Mouse (Mus musculus) hindbrain, embryonic 11.5 days (tissue): Measurements from ENCODE around the gene Coa7. TPM values are rescaled to one million over a fixed set of nuclear protein-coding genes. Genes with fewer than 3 reads are reported as not detected.

Source experiments
- ATAC-seq: fragments of 200-750 bp; cut with Nextera tagmentation; 2 replicates; pipeline ENCODE4 v1.8.0; 2017; ENCODE audit warnings: mild to moderate bottlenecking, moderate TSS enrichment, moderate library complexity; ENCODE audit not compliant: low FRiP score
- DNase-seq: peaks from one replicate; pipeline ENCODE4 v3.0.0-alpha.2; 2015; ENCODE audit warnings: low spot score
- H3K27ac ChIP-seq: fragments of 300-500 bp; sonication (generic); 2 replicates; pipeline ENCODE4 v1.5.1; 2014; ENCODE audit warnings: mild to moderate bottlenecking, low read depth, low read length
- H3K27me3 ChIP-seq: fragments of 300-500 bp; sonication (generic); 2 replicates; pipeline ENCODE4 v1.6.1; 2014; ENCODE audit warnings: mild to moderate bottlenecking, low read length, moderate library complexity, mixed read lengths; ENCODE audit not compliant: control insufficient read depth, insufficient read depth
- H3K36me3 ChIP-seq: fragments of 300-500 bp; sonication (generic); 2 replicates; pipeline ENCODE4 v1.6.1; 2014; ENCODE audit warnings: mild to moderate bottlenecking, low read length, moderate library complexity, mixed read lengths; ENCODE audit not compliant: control insufficient read depth, insufficient read depth
- H3K4me1 ChIP-seq: fragments of 300-500 bp; sonication (generic); replicated peaks from 2 replicates; pipeline ENCODE4 v1.6.1; 2014; ENCODE audit warnings: low read length, mixed read lengths; ENCODE audit not compliant: control insufficient read depth, insufficient read depth
- H3K4me2 ChIP-seq: fragments of 300-500 bp; sonication (generic); replicated peaks from 2 replicates; pipeline ENCODE4 v1.6.1; 2014; ENCODE audit warnings: mild to moderate bottlenecking, low read depth, low read length
- H3K4me3 ChIP-seq: fragments of 300-500 bp; sonication (generic); 2 replicates; pipeline ENCODE4 v1.5.1; 2014; ENCODE audit warnings: low read depth, low read length
- H3K9ac ChIP-seq: fragments of 300-500 bp; sonication (generic); 2 replicates; pipeline ENCODE4 v1.6.1; 2014; ENCODE audit warnings: low read depth, low read length
- H3K9me3 ChIP-seq: fragments of 300-500 bp; sonication (generic); 2 replicates; pipeline ENCODE4 v1.6.1; 2016; ENCODE audit warnings: low read length; ENCODE audit not compliant: control insufficient read depth
- WGBS: fragments of 180-500 bp; shearing (Covaris S2); extraction: QIAGEN DNeasy Blood & Tissue Kit; methylation state at CpG from one replicate; pipeline ENCODE4 v1.1.7; 2014; 5-methylcytosine and 5-hydroxymethylcytosine counted together
- polyA plus RNA-seq: library from polyadenylated mRNA; unstranded; fragments of >200 nt; fragmentation: Nextera tagmentation; extraction: Ambion mirVana; gene quantifications from 2 replicates; pipeline ENCODE4 v1.2.1, GENCODE M21; 2014

The Coa7 gene
- polyA plus RNA-seq, 1 experiment from 2014 or later = 42.1 TPM

- no peak overlapping the region for H3K27ac ChIP-seq
- no peak overlapping the region for H3K4me2 ChIP-seq
- no peaks in the 10 kb centered on the region for H3K36me3 ChIP-seq
- WGBS = 72% methylated on average over 7 of the region's 8 CpGs
- no peaks in the 10 kb centered on the region for H3K9me3 ChIP-seq
- ATAC-seq (no peak), DNase-seq (no peak)
- H3K4me1 ChIP-seq = no peaks in the 10 kb centered on the region
- no peaks in the 10 kb centered on the region for H3K27me3 ChIP-seq
- no peak overlapping the region for H3K9ac ChIP-seq
- no peak overlapping the region for H3K4me3 ChIP-seq
These were observed 9.0 kb upstream of the Coa7 start for GRCm38 (mm10) chr4:108318649-108319615.

- H3K9ac ChIP-seq = no peak overlapping the region
- DNase-seq (peak; percentile 35), ATAC-seq (no peak)
- no peak overlapping the region for H3K4me3 ChIP-seq
- H3K9me3 ChIP-seq = no peaks in the 10 kb centered on the region
- no peaks in the 10 kb centered on the region for H3K4me1 ChIP-seq
- 75% methylated on average over 6 of the region's 6 CpGs for WGBS
- H3K36me3 ChIP-seq = no peaks in the 10 kb centered on the region
- H3K27ac ChIP-seq = no peak overlapping the region
- no peaks in the 10 kb centered on the region for H3K27me3 ChIP-seq
- H3K4me2 ChIP-seq = no peak overlapping the region
These were observed 8.2 kb upstream of the Coa7 start for GRCm38 (mm10) chr4:108319747-108320146.

- no peak for ATAC-seq
- Histone ChIP-seq H3K9ac (no peak overlapping the region), H3K27me3 (no peaks in the 10 kb centered on the region), H3K4me3 (no peak overlapping the region), H3K36me3 (no peaks in the 10 kb centered on the region), H3K9me3 (no peaks in the 10 kb centered on the region), H3K4me2 (no peak overlapping the region), H3K4me1 (no peaks in the 10 kb centered on the region), H3K27ac (no peak overlapping the region)
- no peak for DNase-seq
- 76% methylated on average over 7 of the region's 7 CpGs for WGBS
These were observed 7.1 kb upstream of the Coa7 start for GRCm38 (mm10) chr4:108320627-108321380.

GRCm38 (mm10) chr4:108323588-108323987, 4.4 kb upstream of the Coa7 start:
- no peak for ATAC-seq
- 72% methylated on average over 5 of the region's 5 CpGs for WGBS
- Histone ChIP-seq H3K27me3 (no peaks in the 10 kb centered on the region), H3K9ac (no peak overlapping the region), H3K4me1 (no peaks in the 10 kb centered on the region), H3K9me3 (no peaks in the 10 kb centered on the region), H3K36me3 (no peaks in the 10 kb centered on the region), H3K4me2 (no peak overlapping the region), H3K27ac (no peak overlapping the region), H3K4me3 (no peak overlapping the region)
- DNase-seq = no peak

GRCm38 (mm10) chr4:108327071-108327579, 815 bp upstream of the Coa7 start:
- Histone ChIP-seq H3K9me3 (no peaks in the 10 kb centered on the region), H3K9ac (peak overlapping the region; percentile 47), H3K4me3 (peak overlapping the region; percentile 60), H3K4me1 (no peaks in the 10 kb centered on the region), H3K27ac (peak overlapping the region; percentile 65), H3K4me2 (peak overlapping the region; percentile 34), H3K36me3 (no peaks in the 10 kb centered on the region), H3K27me3 (no peaks in the 10 kb centered on the region)
- DNase-seq = peak; percentile 41
- 43% methylated on average over 6 of the region's 6 CpGs for WGBS
- peak; percentile 10; the same call in 1 of the 2 replicates for ATAC-seq

GRCm38 (mm10) chr4:108329840-108330239, 1.9 kb downstream of the Coa7 start:
- H3K27me3 ChIP-seq = no peaks in the 10 kb centered on the region
- no peaks in the 10 kb centered on the region; the same call in 1 of the 2 replicates for H3K36me3 ChIP-seq
- 93% methylated on average over 6 of the region's 6 CpGs for WGBS
- H3K4me2 ChIP-seq = no peak overlapping the region
- no peak overlapping the region for H3K4me3 ChIP-seq
- no peaks in the 10 kb centered on the region for H3K9me3 ChIP-seq
- H3K9ac ChIP-seq = no peak overlapping the region
- H3K4me1 ChIP-seq = no peaks in the 10 kb centered on the region
- no peak overlapping the region for H3K27ac ChIP-seq
- no peak for DNase-seq
- no peak for ATAC-seq

- no peaks in the 10 kb centered on the region for H3K27me3 ChIP-seq
- no peaks in the 10 kb centered on the region for H3K4me1 ChIP-seq
- H3K4me2 ChIP-seq = no peak overlapping the region
- H3K36me3 ChIP-seq = peaks cover 3% of the 10 kb centered on the region; the same call in 1 of the 2 replicates
- H3K9ac ChIP-seq = no peak overlapping the region
- 95% methylated on average over 9 of the region's 9 CpGs for WGBS
- no peak for ATAC-seq
- no peak for DNase-seq
- H3K27ac ChIP-seq = no peak overlapping the region
- no peak overlapping the region for H3K4me3 ChIP-seq
- H3K9me3 ChIP-seq = no peaks in the 10 kb centered on the region
These were observed 4.1 kb downstream of the Coa7 start for GRCm38 (mm10) chr4:108332041-108332440.

- no peaks in the 10 kb centered on the region for H3K4me1 ChIP-seq
- H3K4me2 ChIP-seq = no peak overlapping the region
- no peak for ATAC-seq
- H3K27me3 ChIP-seq = no peaks in the 10 kb centered on the region
- H3K9me3 ChIP-seq = no peaks in the 10 kb centered on the region
- no peak for DNase-seq
- H3K9ac ChIP-seq = no peak overlapping the region
- no peak overlapping the region for H3K27ac ChIP-seq
- H3K4me3 ChIP-seq = no peak overlapping the region
- WGBS = 91% methylated on average over 6 of the region's 6 CpGs
- H3K36me3 ChIP-seq = peaks cover 3% of the 10 kb centered on the region; the same call in 1 of the 2 replicates
These were observed 7.5 kb downstream of the Coa7 start for GRCm38 (mm10) chr4:108335413-108335812.
